Mouse (Mus musculus) gastrocnemius, postnatal 4 days (tissue): Measurements from ENCODE around the gene Ccdc186. TPM values are rescaled to one million over a fixed set of nuclear protein-coding genes. Genes with fewer than 3 reads are reported as not detected.

Experiments
- DNase-seq, 2 experiments: peaks; one replicate each; pipeline ENCODE4 v3.0.0; 2021 to 2022; ENCODE audit warnings: low spot score in 2 of 2, mixed read lengths in 2 of 2
- long read RNA-seq, 2 experiments: library from polyadenylated mRNA; stranded (forward); transcript quantifications; one replicate each; pipeline ENCODE4 v2.0.0; 2021
- total RNA-seq, 2 experiments: library from RNA; stranded (reverse); gene quantifications; 2 replicates each; pipeline ENCODE4 v1.2.3; 2021

Gene Ccdc186
- 10 to 100 TPM; 29.2 to 36.1 TPM for total RNA-seq
- long read RNA-seq, experiment 1, full-length matches to known transcripts: 5 of 11 reads
- long read RNA-seq, experiment 1, partial matches to known transcripts: 1 of 11 reads
- long read RNA-seq, experiment 1, other reads (novel, unspliced or antisense): 5 of 11 reads
- long read RNA-seq, experiment 2, full-length matches to known transcripts: 4 of 12 reads
- long read RNA-seq, experiment 2, partial matches to known transcripts: 2 of 12 reads
- long read RNA-seq, experiment 2, other reads (novel, unspliced or antisense): 6 of 12 reads

DNA sequence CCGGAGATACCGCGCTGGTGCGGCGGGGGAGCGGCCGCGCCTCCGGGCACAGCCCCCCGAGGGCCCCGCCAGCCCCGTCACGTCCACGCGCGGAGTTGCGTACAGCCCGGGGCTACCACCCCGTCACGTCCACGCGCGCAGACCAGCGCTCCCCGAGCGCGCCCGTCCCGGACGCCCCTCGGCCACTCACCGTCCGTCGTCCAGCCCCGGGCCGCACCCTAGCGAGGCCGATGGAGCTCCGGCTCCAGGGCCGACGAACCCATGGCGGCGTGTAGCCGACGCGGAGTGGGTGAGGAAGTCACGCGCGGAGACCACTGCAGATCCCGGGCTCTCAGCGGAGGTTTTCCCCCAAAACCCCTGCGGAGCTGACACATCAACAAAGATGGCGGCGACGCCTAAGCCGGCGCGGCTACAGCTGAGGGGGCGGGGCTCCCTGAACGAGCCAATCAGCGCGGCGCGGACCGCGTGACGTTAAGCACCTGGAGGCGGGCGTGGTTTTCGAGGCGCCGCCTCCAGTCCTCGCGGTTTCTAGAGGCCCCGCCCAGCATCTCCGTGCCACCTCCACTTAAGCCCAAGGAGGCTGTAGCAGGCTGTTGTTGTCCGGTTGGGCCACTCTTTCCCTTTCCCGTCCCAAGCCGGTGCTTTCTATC is at the start of gene Ccdc186:
Gene Ccdc186, minus strand, starts transcription at position 393 of the 650 bp plus-strand sequence.
- DNase-seq: peak; percentile 94 to 97

DNA sequence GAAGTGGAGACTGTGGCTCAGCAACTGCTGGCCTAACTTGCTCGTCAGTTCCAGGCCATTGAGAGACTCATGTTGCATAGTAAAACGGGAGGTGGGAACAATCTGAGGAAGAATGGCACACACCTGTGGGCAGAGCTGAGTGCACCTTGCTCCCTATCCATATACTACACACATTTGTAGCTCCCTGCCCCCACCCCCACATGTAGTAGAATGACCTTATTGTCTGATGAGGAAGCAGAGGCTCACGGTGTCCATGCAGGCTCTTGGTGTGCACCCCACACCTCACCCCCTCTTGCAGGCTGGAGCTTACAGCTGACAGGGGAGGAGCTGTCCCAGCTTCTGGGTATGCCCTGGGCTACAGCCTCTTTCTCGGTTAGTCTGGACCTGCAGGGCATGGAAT is 45.7 kb upstream of the Ccdc186 start:
- DNase-seq: no peak

DNA sequence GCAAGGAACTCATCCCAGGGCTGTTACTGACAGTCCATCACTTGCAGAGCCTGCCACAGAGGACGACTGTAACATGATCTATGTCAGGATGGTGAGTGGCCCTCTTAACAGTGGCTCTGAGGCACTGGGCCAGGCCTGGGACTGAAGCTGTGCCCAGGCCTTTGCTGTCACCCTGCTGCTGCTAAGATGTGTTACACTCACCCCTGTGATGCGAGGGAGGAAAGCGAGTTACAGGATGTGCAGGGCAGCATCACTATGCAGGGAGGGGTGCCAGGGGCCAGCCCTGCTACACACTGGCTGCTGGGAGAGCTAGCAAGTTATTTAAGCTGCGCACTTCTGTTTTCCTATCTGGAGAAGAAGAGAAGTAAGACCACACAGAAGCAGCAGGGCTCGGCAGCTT is 34.5 kb upstream of the Ccdc186 start:
- no peak for DNase-seq

DNA sequence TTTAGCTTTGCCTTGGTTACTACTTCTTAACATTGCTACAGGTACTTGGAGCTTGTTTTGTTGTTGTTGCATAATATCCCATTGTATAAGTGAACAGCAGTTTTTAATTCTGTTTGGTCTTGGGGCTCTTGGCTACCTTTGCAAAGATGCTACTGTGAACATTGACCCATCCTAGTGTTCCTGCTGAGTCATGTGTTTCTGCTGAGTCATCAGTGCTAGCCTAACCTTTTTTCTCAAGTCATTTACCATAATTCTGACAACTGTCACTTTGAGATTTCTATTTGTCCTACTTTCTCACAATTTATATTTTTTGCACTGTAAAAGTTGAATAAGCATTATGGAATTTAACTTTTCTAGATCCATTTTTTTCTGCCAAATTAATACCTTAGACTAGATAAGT is 30.6 kb upstream of the Ccdc186 start:
- DNase-seq: no peak

DNA sequence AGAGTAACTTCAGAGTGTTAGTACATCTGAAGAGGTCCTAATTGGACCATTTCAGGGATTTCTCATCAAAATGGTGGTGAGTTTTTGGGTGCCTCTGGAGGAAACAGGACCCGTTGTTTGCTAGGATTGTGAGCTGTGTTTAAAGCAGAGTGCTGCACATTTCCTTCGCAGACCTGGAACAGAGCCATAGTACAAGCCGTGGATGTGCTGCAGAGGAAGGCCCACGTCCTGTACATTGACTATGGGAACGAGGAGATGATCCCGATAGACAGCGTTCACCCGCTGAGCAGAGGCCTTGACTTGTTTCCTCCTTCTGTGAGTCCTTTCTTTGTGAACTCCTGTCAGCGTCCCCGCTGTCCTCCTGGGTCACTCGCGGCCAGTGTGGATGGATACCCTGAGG is 21.0 kb upstream of the Ccdc186 start:
- DNase-seq: no peak

DNA sequence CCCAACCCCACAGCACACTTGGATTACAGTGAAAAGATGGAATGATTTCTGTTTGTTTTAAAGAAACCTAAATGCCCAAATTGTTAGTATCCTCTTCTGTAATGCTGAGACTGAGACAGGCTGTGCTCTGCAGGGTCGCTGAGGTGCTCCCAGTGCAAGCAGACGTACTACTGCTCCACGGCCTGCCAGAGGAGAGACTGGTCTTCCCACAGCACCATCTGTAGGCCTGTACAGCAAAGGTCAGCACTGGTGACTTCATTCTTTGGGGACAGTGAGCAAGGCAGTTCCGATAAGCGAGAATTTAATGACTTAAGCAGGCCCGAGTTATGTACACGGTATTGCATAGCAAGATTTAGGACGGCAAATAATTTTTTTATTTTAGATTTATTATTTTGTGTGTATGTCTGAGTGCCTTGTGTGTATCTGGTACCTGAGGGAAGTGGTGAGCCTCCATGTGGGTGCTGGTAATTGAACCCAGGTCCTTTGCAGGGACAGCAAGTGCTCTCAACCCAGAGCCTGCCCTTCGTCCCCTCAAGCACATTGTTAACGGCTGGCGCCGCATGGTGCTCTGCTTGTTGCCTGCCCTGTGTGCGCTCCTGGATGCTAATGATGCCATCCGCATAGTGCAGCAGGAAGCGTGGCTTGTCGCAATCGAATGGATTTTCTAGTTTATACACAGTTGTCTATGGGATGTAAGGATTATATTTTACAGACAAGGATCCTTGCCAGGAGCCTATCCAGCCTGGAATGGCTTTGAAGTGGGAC is 17.1 kb upstream of the Ccdc186 start:
- no peak for DNase-seq

DNA sequence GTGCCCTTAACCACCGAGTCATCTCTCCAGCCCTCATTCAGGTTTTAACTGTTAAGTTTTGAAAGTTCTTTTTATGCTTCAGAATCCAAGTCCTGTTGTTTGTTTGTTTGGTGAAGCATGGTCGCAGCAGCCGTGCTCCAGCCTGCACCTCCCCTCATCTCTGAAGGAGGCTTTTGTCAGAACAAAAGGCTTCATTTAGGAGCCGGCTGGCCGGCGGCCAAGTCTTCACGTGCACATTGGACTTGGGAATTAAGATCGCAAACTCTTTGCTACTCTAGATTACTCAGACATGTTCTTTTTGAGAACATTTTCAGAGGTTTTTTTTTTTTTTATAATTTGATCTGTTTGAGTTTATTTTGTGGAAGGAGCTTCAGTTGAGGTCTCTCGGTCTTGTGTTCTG is 13.3 kb upstream of the Ccdc186 start:
- no peak for DNase-seq

DNA sequence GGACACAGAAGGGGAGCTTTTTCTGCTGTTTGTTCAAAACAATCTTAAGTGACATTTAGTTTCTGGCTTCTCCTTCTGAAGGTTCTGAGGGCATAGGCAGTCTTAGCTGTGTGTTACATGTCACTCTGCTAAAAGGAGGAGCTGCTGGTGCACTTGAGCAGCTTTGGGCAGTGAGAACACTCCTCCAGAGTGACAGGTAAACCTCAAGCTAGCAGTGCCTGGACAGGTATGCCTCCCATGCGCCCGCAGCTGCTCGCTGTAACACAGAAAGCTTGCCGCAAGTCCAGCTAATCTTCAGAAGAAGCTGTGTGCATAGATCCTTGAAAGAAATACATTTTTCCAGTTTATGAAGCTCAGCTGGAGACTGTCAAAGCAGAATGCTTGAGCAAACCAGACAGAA is 8.2 kb upstream of the Ccdc186 start:
- no peak for DNase-seq

DNA sequence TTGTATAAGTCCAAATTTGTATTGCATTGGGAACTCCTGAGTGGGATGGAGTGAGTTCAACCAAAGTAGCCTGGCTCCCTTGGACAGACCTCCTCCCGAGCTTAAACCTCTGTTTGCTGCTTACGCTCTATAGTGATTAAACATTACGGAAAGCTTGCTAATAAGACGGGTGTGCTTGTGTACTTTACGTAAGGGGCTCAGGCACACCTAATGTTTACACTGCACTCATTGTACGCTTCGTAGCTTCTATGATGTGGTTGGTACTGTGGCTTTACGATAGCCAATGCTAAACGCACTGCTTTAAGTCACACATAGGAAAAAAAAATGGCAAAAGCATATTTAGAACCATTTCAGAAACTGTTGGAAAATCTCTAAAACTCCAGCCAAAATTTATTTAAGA is 7.3 kb upstream of the Ccdc186 start:
- no peak for DNase-seq

DNA sequence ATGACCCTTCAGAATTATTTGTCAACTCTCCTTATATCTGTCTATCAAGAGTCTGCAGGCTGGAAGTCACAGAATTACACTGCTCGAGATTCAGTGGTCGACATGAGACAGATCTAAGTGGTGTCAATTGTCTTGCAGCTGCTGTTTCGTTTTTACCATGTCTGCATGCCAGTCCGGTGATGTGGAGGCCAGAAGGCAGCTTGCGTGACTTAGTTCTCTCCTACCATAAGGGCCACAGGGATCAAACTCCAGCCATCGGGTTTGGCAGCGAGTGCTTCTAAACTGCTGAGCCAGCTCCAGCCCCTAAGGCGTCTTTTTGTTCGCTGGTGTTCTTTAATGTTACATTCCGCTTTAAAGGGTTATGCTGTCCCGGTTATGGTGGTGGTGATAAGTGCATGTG is 6.3 kb upstream of the Ccdc186 start:
- no peak for DNase-seq

DNA sequence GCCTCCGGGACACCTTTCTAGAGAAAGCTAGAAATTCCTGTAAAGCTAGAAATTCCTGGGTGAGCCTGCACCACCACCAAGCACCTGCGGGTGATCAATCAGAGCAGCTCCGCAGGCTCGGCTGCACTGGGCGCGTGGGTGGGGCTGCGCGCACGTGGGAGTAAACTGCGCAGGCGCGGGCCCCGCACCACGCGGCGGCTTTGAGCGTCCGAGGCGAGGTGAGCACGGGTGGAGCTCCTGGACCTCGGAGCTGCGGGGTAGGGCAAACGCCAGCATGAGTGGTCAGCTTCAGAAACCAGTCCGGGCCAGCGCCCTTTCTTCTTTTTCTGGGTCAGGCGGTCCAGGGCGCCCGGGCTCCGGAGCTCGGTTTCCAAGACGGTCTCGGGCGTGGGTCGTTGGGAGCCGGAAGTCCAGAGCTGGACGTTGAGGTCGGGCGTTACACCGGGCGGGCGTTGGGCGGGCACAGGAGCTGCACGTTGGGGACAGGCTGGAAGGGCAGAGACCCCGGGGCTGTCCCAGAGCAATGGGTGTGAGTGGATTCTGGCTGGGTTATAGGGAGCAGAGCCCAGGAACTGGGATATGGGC is 4.1 kb upstream of the Ccdc186 start, which contains the start of gene Tdrd1:
Gene Tdrd1, plus strand, starts transcription at position 163 of the 585 bp plus-strand sequence.
- no peak for DNase-seq

DNA sequence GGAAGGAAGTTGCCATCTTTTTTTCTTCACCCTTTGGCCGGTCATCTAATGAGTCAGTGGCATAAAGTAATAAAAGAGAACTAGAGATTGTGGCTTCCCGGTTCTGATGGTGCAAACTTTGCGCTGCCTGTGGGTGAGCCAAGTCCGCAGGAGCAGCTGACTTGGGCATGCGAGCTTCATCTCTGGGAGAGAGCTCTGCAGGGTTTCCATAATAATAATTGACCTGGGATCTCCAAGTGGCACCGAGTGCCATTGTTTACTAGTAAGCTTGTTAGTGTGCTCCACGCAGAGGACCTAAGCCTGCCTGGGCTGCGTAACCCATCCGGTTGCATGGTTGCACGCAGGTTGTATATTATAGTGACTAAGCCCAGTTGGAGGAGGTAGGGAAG is 452 bp upstream of the Ccdc186 start:
- DNase-seq: no peak

DNA sequence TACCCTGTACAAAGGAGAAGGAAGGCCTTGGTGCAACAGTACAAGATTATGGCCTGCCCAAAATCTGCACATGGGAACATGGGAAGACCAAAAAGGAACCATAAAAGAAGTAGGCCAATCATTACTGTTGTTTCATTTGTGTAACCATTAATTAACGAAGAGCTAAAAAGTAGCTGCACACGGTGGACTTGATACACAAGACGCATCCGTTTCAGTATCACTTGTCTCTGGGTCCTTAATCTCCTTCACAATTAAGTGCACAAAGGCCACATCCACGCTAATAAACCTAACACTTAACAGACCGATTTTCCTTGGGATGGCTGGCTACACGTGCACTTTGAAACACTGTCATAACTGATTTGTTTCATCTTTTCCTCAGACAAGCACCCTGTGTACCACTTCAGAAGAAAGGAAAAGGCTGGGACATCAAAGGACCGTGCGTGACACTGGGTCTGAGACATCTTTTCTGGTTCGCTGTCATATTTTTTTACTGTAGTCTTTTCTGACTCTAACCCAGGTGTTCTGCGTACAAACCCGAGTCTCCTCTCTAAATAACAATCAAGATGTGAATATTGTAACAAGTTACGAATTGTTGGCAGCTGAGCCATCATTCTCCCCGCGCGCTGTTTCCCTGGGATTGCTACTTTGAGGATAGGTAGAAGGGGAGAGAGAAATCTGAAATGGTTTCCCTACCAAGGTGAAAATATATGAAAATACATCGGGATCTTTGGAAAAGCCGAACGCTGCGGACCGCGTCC is 771 bp downstream of the Ccdc186 start:
- no peak for DNase-seq

DNA sequence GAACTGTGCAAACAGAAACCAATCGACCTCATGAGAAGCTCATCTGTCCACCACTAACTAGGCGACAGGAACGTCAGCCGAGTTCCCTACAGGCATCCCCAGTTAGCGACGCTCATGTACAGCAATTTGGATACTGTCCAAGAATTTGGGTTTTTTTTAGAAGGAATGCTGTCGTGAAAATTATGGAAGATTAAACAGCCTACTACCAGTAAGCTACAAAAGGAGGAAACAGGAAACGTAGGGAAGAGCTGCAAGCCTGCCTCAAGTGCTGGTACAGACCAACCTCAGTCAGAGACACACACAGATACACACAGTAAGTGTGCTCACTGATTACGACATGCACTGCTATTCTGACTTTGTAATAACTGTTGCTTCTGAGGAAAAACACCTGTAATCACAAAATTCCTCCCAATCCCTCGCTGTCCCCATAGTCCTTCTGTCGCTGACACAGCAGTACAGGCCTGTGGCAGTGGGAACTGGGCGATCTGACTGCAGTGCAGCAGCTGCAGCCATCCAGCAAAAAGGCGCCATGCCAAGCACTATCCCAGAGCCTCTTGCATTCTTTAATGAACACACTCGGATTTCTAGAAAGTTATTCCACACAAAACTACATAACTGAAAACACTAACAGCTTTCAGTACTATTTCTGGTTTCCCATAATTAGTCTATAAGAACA is 4.0 kb downstream of the Ccdc186 start:
- DNase-seq: peak; percentile 48 to 75

DNA sequence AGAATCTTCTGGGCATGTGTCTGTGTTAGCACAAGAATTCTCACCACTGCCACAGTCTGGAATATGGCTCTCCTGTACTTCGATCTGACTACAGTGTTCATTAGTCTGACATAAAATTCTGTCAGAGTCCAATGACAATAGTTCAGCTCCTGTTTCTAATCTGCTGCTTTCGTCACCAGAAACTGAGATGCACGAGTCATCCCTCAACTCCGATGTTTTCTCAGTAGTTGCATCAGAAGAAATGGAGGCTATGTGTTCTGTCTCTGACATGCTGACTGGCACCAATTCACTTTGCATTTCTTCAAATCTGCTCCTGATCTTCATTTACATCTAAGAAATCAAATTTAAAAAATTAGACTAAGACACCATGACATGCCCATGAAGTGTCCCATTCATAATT is 8.6 kb downstream of the Ccdc186 start:
- no peak for DNase-seq

DNA sequence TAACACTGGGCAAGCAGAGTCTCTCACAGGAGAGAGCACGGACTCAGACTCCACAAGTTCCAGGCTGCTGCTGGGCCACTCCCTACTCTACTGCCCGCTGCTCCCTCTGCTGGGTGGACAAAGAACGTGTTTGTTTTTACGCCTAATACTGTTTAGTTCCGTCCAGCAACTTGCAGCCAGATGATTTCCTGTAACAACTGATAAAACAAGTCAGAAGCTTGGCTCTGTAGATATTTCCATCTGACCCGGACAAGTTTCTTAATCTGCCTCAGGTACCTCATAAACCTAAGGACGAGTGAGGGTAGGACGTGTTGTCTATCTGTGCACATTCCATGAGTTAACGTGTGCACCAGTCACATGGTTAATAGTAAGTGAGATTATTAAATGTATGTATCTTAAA is 10.4 kb downstream of the Ccdc186 start:
- DNase-seq: peak; percentile 31 to 64

DNA sequence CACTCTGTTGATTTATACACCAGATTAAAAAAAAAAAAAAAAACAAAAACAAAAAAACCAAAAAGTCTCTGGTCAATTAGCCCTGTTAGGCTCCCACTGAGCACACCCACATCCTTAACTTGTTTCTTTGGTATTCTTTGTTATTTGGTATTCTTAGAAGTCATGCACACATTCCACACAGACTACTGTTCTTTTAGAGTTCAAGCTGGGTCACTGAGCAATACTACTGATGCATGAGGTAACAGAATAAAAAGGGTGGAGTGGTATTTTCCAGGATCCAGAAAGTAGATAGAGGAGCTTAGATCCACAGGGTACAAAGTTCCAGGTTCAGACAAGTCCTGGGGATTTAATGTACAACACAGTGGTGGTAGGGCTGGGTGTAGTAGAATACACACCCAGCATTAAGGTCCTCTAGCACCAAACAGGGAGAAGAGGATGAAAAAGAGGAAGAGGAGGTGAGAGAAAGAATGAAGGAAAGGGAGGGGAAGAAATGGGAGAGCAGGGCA is 11.3 kb downstream of the Ccdc186 start:
- no peak for DNase-seq

DNA sequence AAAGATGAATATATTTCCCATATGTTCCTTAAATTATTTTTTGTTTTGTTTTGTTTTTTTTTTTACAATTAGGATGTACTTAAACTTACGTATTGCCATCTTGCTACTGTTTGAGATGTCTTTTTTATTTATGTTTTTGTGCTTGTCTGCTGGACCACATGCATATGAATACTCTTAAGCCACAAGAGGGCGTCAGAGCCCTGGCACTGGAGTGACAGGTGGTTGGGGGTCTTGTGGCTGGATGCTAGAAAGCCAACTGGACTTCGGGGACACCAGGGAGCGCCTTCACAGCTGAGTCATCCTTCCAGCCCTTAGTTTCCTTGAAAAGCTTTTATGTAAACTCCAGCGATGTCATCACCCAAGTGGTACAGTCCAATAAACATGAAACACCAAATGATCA is 13.2 kb downstream of the Ccdc186 start:
- no peak for DNase-seq

DNA sequence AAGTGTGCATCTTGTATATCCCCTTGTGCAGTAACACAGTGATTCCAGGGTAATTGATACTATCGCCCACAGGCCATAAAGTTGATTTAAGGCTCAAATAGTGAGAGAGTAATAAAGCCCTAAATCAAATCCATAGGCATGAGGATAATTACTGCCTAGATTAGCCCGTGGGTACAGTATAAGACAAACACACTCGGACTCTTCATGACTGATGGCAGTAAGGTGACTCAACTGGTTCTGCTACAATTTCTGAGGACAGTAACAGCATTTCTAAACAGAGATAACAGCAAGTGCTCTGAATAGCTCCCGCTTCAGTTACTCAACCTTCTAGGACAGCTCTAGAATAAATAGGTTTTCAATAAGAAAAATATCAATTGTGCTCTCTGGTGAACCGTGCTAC is 14.9 kb downstream of the Ccdc186 start:
- no peak for DNase-seq

DNA sequence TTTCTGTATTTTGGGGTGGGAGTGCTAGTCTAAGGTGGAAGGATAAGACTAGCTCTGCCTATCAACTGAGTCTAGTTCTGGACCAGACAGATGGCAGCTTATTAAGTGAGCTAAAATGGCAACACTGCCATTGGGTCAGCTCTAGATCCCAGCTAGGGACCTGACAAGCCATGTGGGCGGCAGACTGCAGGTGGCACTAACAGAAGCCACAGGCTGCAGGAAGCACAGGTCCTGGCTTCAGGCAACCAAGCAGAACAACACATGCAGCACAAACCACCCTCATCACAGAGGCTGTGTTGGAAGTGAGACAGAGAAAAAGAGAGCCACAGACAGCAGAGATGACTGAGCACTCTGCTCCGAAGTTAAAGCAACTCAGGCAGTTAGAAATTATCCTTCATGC is 16.6 kb downstream of the Ccdc186 start:
- DNase-seq: no peak
